Comparison of ENCODE assay signal across 16 mouse cellular contexts in genomic region chr8:78022986-78023385, GRCm38 (mm10).
DNase-seq lines count a peak whose midpoint lies in the region; ATAC-seq and TF ChIP-seq lines count a peak whose summit lies in the region.
"Had no signal": no experiment of that assay in that cellular context is flagged by ENCODE, and none has a peak within 500 bp of the region (broad histone marks: within the 10 kb centered on the region; RNA-seq: fewer than 3 reads in every experiment).

No protein-coding gene starts in this region.

- H3K9me3 ChIP-seq in heart, embryonic 16.5 days (replicated peaks; ENCODE audit: control insufficient read depth, low read length) = no peaks in the 10 kb centered on the region
- no peaks in the 10 kb centered on the region for H3K9me3 ChIP-seq in liver, embryonic 11.5 days (ENCODE audit: control insufficient read depth, low read length)
- no peaks in the 10 kb centered on the region for H3K9me3 ChIP-seq in liver, embryonic 12.5 days (replicated peaks)
- H3K9me3 ChIP-seq in limb, embryonic 13.5 days = no peaks in the 10 kb centered on the region
- H3K9me3 ChIP-seq: G1E; hindbrain, embryonic 12.5 days; limb, embryonic 15.5 days; midbrain, embryonic 13.5 days had no signal

- WGBS in heart, embryonic 16.5 days = 61% methylated on average over 5 of the region's 5 CpGs
- 58% methylated on average over 5 of the region's 5 CpGs for WGBS in liver, embryonic 11.5 days
- 51% methylated on average over 5 of the region's 5 CpGs for WGBS in liver, embryonic 12.5 days (ENCODE audit: insufficient replicate concordance)
- 55% methylated on average over 5 of the region's 5 CpGs for WGBS in limb, embryonic 13.5 days

- H3K4me2 ChIP-seq in heart, embryonic 16.5 days (ENCODE audit: low read depth, low read length) = no peak overlapping the region
- H3K4me2 ChIP-seq in liver, embryonic 11.5 days = no peak overlapping the region
- H3K4me2 ChIP-seq in liver, embryonic 12.5 days = no peak overlapping the region
- no peak overlapping the region for H3K4me2 ChIP-seq in limb, embryonic 13.5 days (replicated peaks)
- H3K4me2 ChIP-seq: hindbrain, embryonic 12.5 days; limb, embryonic 15.5 days; midbrain, embryonic 13.5 days had no signal

- no peak overlapping the region for H3K4me3 ChIP-seq in heart, embryonic 16.5 days (ENCODE audit: low read length)
- no peak overlapping the region for H3K4me3 ChIP-seq in liver, embryonic 11.5 days (ENCODE audit: low read depth, low read length)
- H3K4me3 ChIP-seq in liver, embryonic 12.5 days = no peak overlapping the region
- H3K4me3 ChIP-seq in embryonic fibroblast, embryonic 13.5 days (ENCODE audit: insufficient read depth, low read length) = no peak overlapping the region
- no peak overlapping the region for H3K4me3 ChIP-seq in limb, embryonic 13.5 days
- H3K4me3 ChIP-seq: hindbrain, embryonic 12.5 days; left cerebral cortex, adult 2 months; limb, embryonic 15.5 days; midbrain, embryonic 13.5 days had no signal

- no peaks in the 10 kb centered on the region for H3K27me3 ChIP-seq in heart, embryonic 16.5 days (ENCODE audit: control insufficient read depth, insufficient read depth, low read length)
- no peaks in the 10 kb centered on the region for H3K27me3 ChIP-seq in liver, embryonic 11.5 days (replicated peaks; ENCODE audit: control insufficient read depth, insufficient read depth, low read length)
- H3K27me3 ChIP-seq in liver, embryonic 12.5 days (replicated peaks) = no peaks in the 10 kb centered on the region
- H3K27me3 ChIP-seq in limb, embryonic 13.5 days = no peaks in the 10 kb centered on the region
- H3K27me3 ChIP-seq: hindbrain, embryonic 12.5 days; limb, embryonic 15.5 days; midbrain, embryonic 13.5 days had no signal

- no peak overlapping the region for H3K9ac ChIP-seq in heart, embryonic 16.5 days (ENCODE audit: low read length)
- no peak overlapping the region for H3K9ac ChIP-seq in liver, embryonic 11.5 days (ENCODE audit: low read depth, low read length)
- H3K9ac ChIP-seq in liver, embryonic 12.5 days = no peak overlapping the region
- no peak overlapping the region for H3K9ac ChIP-seq in limb, embryonic 13.5 days
- H3K9ac ChIP-seq: hindbrain, embryonic 12.5 days; limb, embryonic 15.5 days; midbrain, embryonic 13.5 days had no signal

- ATAC-seq in heart, embryonic 16.5 days (replicated peaks; ENCODE audit: extremely low read depth, insufficient read depth, low FRiP score) = no peak
- ATAC-seq in liver, embryonic 11.5 days (replicated peaks; ENCODE audit: low FRiP score) = no peak
- no peak for ATAC-seq in liver, embryonic 12.5 days
- no peak for ATAC-seq in limb, embryonic 13.5 days (ENCODE audit: low FRiP score, low read depth)
- ATAC-seq: midbrain, embryonic 13.5 days had no signal

- no peaks in the 10 kb centered on the region for H3K36me3 ChIP-seq in heart, embryonic 16.5 days (ENCODE audit: control insufficient read depth, insufficient read depth)
- no peaks in the 10 kb centered on the region for H3K36me3 ChIP-seq in liver, embryonic 11.5 days (ENCODE audit: control insufficient read depth, insufficient read depth, low read length)
- H3K36me3 ChIP-seq in liver, embryonic 12.5 days = no peaks in the 10 kb centered on the region
- no peaks in the 10 kb centered on the region for H3K36me3 ChIP-seq in limb, embryonic 13.5 days
- H3K36me3 ChIP-seq: G1E; hindbrain, embryonic 12.5 days; limb, embryonic 15.5 days; midbrain, embryonic 13.5 days had no signal

- TF ChIP-seq CTCF in embryonic fibroblast, embryonic 13.5 days (IDR thresholded peaks at IDR 0.05; ENCODE audit: borderline replicate concordance, insufficient read depth, low read length) = no peak

- peak overlapping the region; percentile 48 for H3K27ac ChIP-seq in heart, embryonic 16.5 days (ENCODE audit: low read length)
- peak overlapping the region; percentile 4; the same call in 1 of the 2 replicates for H3K27ac ChIP-seq in liver, embryonic 11.5 days (ENCODE audit: low read depth, low read length)
- no peak overlapping the region for H3K27ac ChIP-seq in liver, embryonic 12.5 days
- H3K27ac ChIP-seq in embryonic fibroblast, embryonic 13.5 days (ENCODE audit: insufficient read depth, low read length) = peak overlapping the region; percentile 80
- peak overlapping the region; percentile 39; the same call in 1 of the 2 replicates for H3K27ac ChIP-seq in limb, embryonic 13.5 days
- H3K27ac ChIP-seq: hindbrain, embryonic 12.5 days; left cerebral cortex, adult 2 months; macrophage; midbrain, embryonic 13.5 days had no signal

- no peak for DNase-seq in heart, adult 8-10 months (ENCODE audit: low spot score)
- no peak for DNase-seq in liver, embryonic 11.5 days (ENCODE audit: low spot score)
- DNase-seq in gastrocnemius, postnatal 4 days (ENCODE audit: low spot score in 2 of 2) = no peak
- DNase-seq: cerebellum, adult 11-12 months; cerebellum, postnatal 36 days; thymus, adult 18-20 months had no signal

- no peak for TF ChIP-seq POLR2A in embryonic fibroblast, embryonic 13.5 days (IDR thresholded peaks at IDR 0.05; ENCODE audit: low read depth, low read length)

- H3K4me1 ChIP-seq in heart, embryonic 16.5 days (ENCODE audit: control insufficient read depth, insufficient read depth, low read length) = peaks cover 40% of the 10 kb centered on the region
- no peaks in the 10 kb centered on the region for H3K4me1 ChIP-seq in liver, embryonic 11.5 days (replicated peaks; ENCODE audit: control insufficient read depth, insufficient read depth, low read length)
- no peaks in the 10 kb centered on the region for H3K4me1 ChIP-seq in liver, embryonic 12.5 days
- H3K4me1 ChIP-seq in embryonic fibroblast, embryonic 13.5 days (ENCODE audit: control insufficient read depth, insufficient read depth, low read length) = peaks cover 8% of the 10 kb centered on the region; the same call in 1 of the 2 replicates
- H3K4me1 ChIP-seq in limb, embryonic 13.5 days = peaks cover 30% of the 10 kb centered on the region
